Mouse (Mus musculus) adrenal gland, adult (tissue): ENCODE measurements around the gene Tex14.
A peak's percentile ranks its signal among the peaks of the same experiment; 100 is the strongest.

Source experiments
- DNase-seq, 2 experiments: peaks; one replicate each; pipeline ENCODE4 v3.0.0; 2022 to 2023; ENCODE audit warnings: low spot score in 1 of 2; ENCODE audit not compliant: inconsistent age in 2 of 2

Tex14 gene

DNA sequence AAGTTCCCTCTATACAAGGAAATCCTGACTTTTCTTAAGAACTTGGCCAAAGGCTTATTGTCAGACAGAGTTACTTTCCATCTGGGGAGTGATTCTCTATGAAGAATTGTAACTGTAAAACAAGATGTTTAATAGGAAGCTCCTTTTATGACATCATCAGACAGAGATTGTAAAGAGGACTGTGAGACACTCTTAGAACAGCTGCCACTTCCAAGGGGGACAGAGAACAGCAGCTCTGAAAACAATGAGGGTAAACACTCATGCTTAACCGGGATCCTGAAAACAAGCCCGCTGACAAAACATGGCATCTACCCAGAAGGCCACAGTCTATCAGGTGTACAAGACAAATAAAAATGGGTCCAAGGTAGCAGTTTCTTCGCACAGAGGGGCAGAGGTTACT is 161.6 kb downstream of the Tex14 start, which contains the start of gene Gm11492:
Gene Gm11492 (plus strand): TSS at position 153 of the 400 bp plus-strand sequence.
- no peak for DNase-seq

DNA sequence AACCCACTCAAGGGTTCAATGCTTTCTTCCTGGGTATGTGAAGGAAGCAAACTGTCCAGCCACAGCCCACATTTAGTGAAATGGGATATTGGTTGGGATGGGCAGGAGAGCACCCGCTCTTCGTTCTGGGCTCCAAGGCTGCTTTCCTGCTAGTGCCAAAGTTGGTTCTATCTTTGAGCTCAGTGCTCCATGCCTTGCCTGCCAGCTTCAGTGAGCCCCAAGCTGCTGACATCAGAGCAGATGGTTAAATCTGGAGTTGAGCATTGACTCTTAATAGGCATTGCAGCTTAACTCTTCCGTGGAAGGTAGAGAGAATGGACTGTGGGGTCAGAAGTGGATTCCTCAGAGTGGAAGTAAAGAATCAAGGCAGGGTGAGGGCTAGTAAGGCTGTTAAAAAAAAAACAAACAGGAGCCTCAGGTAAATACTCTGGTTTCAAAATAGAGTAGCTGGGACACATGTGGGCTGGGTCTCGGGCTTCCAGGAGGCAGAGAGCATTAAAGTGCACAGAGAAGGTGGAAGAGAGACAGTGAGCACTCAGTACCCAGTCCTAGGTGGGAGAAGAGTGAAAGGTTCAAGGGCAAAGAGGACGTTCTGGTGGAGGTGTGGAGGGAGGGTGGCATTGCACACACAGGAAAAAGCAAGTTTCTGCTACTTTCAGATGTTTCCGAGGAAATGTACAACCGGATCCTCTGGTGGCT is 163.5 kb downstream of the Tex14 start, which contains the start of gene Sept4:
Gene Sept4 (plus strand): TSS at position 649 of the 699 bp plus-strand sequence.
- DNase-seq = no peak

DNA sequence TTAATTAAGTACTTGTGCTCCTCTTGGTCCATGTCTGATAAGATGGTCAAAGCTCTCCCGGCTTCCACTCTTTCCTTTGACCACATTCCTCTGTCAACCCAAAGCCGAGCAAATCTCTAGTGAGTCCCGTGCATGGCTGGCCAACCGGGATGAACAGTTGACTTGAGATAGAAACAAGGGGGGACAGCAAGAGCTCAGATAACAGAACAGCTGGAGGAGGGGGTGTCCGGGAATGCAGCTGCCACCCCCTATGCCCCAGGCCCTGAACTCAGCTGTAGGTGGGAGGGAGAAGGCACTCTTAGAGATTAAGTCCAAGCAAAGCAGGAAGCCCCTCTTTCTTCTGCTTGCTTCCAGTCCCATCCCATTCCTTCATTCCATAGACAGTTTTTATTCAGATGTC is 165.9 kb downstream of the Tex14 start:
- no peak for DNase-seq

DNA sequence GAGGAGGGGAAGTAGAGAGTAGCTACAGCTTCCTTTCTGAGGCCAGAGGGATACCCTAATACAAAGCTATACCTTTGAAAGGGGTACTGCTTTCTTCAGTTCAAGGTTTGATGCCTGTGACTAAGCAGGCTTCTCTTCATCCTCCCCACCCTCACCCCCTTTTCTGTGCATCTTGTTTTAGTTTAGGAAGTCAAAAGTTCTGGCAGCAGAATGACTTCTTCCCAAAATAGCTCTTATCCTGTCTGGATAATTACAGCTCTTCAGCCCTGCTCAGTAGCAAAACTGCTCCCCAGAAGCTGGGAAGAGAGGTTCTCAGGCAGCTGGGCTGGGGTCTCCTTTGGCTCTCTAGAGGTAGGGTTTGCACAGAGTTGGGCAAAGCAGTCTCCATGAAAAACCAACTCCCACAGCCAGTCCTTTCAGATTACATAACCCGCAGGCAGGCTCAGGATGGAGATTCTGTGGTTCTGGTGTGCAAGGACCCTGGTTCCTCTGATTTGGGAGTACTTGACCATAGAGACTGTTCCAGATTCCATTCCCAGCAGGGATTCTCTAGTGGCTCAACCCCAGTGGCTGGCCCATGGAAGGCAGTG is 166.6 kb downstream of the Tex14 start:
- DNase-seq = no peak

GRCm38 (mm10) chr11:87573751-87574150 is 168.9 kb downstream of the Tex14 start:
- no peak for DNase-seq

GRCm38 (mm10) chr11:87574520-87575180 is 169.8 kb downstream of the Tex14 start:
- DNase-seq = no peak

DNA sequence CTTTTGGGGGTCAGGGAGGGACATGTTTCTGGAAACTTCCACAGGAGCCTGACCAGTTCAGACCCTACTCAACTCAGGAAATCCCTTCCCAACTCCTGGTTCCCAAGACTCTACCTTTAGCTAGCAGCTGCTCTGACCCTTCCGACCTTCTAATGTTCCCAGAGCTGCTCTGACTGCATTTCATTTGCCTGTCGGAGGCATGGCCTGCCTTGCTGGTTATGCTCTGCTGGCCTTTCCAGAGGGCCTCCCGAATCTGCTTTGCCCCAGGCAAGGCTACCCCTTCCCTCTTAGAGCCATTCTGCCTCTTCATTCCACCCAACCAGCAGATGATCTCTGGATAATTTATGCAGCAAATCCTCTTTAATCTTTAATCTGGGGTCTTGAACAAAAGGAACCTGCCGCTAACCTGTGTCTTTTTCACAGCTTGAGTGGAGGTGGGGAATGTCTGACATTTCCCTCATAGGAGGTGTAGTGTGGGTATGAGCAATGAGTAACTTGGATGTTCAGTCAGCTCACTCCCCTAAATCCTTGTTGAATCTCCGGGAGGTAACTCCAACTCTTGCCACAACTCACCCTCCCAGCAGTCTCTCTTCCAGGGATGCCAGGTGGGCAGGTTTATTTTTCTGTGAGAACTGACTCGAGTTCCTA is 172.9 kb downstream of the Tex14 start:
- peak in 1 of 2 experiments; percentile 27 for DNase-seq

- DNase-seq = peak; percentile 83 to 93
These were observed 173.5 kb downstream of the Tex14 start for GRCm38 (mm10) chr11:87578249-87578962.

GRCm38 (mm10) chr11:87578963-87579601 is 174.2 kb downstream of the Tex14 start:
- DNase-seq = peak; percentile 38 to 65

DNA sequence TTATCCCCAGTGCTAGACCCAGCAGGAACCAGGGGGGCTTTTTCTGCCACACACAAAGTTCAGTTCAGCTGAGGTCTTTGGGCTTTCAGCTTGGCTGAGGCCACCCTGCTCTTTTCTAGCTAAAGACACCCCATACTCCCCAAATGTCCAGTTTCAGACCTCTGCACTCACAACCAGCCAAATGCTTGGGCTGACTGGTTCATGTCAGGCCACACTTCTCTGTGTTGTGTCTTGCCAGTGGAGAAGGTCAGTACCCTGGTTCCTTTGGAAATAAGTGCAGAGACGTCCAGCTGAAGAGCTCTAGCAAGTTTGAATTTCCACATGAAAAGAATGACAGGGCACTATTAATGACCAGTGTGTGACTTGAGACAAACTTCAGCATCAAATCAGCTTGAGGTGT is 174.8 kb downstream of the Tex14 start:
- DNase-seq = peak in 1 of 2 experiments; percentile 32

DNA sequence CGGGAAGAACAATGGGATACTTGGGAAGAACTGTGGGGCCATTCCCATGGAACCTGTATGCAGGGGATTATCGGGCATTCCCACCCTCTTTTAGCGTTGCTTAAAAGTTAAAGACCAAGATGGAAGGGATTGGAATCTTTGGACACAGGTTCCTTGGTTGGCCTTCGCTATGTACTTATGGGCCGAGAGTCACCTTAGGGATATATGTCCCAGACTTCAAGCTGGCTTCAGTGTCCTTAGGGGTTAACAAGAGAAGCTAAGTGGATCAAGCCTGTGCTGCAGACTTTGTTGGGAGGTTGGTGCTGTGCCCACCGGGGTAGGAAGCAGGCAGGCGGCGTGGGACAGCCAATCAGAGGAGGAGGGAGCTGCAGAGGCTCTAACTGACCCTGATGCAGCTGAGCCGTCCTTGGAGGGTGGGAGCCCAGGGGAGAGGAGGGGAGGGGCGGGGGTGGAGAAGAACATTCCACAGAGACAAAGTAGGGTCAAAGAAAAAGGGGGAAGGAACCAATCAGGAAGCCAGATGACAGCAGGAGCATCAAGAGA is 175.7 kb downstream of the Tex14 start:
- DNase-seq = peak in 1 of 2 experiments; percentile 31

GRCm38 (mm10) chr11:87581161-87581865 is 176.4 kb downstream of the Tex14 start:
- peak in 1 of 2 experiments; percentile 25 for DNase-seq

DNA sequence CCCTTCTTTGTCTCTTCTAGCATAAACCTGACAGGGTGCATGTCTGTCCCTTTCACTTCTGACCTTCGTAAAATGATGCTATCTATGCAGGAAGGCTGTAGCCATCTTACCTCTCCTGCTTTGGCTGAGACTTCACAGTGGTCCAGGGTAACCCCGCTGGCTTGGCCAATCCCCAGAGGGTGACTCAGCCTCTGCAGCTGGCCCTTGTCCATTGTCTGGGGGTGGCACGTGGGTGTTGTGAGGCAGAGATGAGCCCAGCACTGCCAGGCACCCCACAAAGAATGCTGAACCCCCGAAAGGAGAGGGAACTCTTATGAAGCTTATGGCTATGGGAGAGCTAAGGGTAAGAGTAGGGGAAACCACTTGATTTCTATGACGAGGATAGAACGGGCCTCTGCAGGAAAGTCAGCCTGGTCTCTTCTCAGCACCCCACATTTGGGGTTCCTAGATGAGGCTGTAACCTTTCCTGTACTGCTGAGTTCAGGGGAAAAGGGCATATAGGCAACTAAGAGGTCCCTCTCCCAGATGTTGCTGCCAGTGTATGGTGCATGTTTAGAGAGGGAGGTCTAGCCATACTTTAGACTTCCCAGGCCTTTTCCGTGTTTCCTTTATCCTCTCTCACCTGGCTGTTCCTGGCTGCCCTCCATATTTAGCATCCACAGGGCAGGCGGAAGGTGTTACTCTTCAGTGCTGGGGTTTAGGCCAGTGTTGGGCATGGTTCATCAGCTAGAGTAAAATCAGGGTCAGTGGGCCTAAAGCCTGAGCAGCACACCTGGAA is 177.3 kb downstream of the Tex14 start:
- peak; percentile 73 to 74 for DNase-seq

- DNase-seq = no peak
These were observed 178.6 kb downstream of the Tex14 start for GRCm38 (mm10) chr11:87583291-87584034.

DNA sequence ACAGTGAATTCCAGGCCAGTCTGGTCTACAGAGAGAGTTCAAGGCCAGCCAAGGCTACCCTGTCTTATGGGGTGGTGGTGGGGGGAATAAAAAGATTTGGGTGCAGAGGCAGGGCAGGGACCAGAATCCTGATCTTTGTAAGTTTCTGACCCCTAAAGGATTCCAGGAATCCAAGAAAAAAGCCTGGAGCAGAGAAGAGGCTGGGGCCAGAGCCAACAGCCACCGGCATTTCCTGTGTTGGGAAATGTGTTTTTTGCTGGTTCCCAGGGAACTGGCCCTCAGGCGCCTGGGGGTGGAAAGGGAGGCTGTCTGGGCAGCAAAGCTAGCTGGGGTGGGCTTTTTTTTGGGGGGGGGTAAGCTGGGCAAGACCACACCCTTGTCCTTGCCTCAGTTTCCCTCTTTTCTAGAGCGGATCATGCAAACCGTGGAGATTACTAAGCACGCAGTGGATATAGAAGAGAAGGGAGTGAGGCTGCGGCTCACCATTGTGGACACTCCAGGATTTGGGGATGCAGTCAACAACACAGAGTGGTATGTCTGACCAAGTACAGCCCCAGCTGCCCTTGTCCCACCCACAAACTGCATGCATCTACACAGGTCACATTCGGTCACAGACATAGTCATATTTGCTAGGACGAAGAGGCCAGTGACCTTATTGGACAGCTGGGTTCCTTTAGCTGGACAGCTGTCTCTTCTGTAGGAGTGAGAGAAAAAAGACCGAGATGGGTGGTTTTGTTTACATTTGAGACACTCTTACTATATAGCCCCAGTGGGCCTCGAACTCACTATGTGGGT is 180.0 kb downstream of the Tex14 start:
- DNase-seq = peak; percentile 3 to 62

DNA sequence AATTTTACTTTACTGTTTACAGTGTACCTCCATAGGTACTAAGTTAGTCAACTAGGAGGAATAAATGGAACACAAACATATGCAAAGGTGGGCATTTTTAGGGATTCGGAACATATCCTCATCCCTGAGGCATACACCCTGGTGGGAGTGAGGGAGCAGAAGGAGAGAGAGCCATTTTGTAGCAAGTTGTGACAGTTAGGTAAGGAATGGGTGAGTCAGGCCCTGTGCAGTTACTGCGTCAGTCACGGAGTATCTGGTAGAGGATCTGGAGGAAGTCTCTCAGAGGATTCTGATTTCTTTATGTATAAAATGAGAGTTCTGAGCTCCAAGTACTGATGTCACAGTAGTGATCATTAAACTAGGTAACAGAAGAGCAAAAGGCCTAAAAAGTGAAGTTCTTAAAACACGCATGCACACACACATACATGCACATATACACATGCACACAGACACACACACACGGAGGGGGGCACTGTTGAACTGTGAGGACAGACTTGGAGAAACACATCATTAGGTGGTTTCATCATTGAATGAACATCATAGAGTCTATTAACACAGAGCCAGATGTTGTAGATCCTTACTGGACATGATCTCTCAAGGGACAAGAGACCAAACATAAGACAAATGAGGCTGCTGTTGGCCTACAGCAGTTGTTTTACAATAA is 182.5 kb downstream of the Tex14 start:
- DNase-seq = no peak

DNA sequence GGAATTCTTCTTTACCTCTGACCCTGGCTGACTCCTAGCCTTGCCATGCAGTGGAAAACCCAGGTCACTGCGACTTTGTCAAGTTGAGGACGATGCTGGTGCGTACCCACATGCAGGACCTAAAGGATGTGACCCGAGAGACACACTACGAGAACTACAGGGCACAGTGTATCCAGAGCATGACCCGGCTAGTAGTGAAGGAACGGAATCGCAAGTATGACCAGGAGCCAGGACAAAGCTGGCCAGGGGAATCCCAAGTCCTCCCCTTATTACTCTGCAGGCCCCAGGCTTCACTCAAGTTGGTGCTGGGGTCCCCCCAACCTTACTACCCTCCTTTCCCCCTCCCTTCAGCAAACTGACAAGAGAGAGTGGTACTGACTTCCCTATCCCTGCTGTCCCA is 184.7 kb downstream of the Tex14 start:
- peak in 1 of 2 experiments; percentile 50 for DNase-seq
